9 mouse cellular contexts compared by ENCODE assay signal in genomic region chr1:64097640-64098287, GRCm38 (mm10). TPM values are rescaled to one million over a fixed set of nuclear protein-coding genes. Genes with fewer than 3 reads are reported as not detected.
A peak's percentile ranks its signal among the peaks of the same experiment; 100 is the strongest.
DNase-seq lines count a peak whose midpoint lies in the region; ATAC-seq and TF ChIP-seq lines count a peak whose summit lies in the region.
"Had no signal": no experiment of that assay in that cellular context is flagged by ENCODE, and none has a peak within 500 bp of the region (broad histone marks: within the 10 kb centered on the region; RNA-seq: fewer than 3 reads in every experiment).

No protein-coding gene starts in this region.

- no peaks in the 10 kb centered on the region for H3K9me3 ChIP-seq in hindbrain, embryonic 14.5 days (ENCODE audit: control insufficient read depth, low read length)
- H3K9me3 ChIP-seq in liver, embryonic 11.5 days (ENCODE audit: control insufficient read depth, low read length), result no peaks in the 10 kb centered on the region

- peaks cover 26% of the 10 kb centered on the region for H3K4me1 ChIP-seq in bone marrow macrophage, adult 2 months (ENCODE audit: control insufficient read depth, insufficient read depth, low read length)
- peaks cover 26% of the 10 kb centered on the region for H3K4me1 ChIP-seq in hindbrain, embryonic 14.5 days (replicated peaks; ENCODE audit: control insufficient read depth, insufficient read depth, low read length)
- H3K4me1 ChIP-seq in liver, embryonic 11.5 days (replicated peaks; ENCODE audit: control insufficient read depth, insufficient read depth, low read length), result peaks cover 31% of the 10 kb centered on the region

- no peak overlapping the region for H3K4me2 ChIP-seq in hindbrain, embryonic 14.5 days (replicated peaks)
- H3K4me2 ChIP-seq in liver, embryonic 11.5 days, result peak overlapping the region; percentile 37

- H3K27me3 ChIP-seq in hindbrain, embryonic 14.5 days (ENCODE audit: control insufficient read depth, insufficient read depth, low read length), result no peaks in the 10 kb centered on the region
- H3K27me3 ChIP-seq in liver, embryonic 11.5 days (replicated peaks; ENCODE audit: control insufficient read depth, insufficient read depth, low read length), result no peaks in the 10 kb centered on the region

- 0 out of 2 replicates have a peak overlapping the region, but pooled peaks have one; percentile 19 for H3K27ac ChIP-seq in bone marrow macrophage, adult 2 months (ENCODE audit: insufficient read depth, low read depth, low read length)
- peak overlapping the region; percentile 32; the same call in 1 of the 2 replicates for H3K27ac ChIP-seq in hindbrain, embryonic 14.5 days
- peak overlapping the region; percentile 71 for H3K27ac ChIP-seq in liver, embryonic 11.5 days (ENCODE audit: low read depth, low read length)

- 64% methylated on average over 6 of the region's 6 CpGs for WGBS in hindbrain, embryonic 14.5 days
- 67% methylated on average over 6 of the region's 6 CpGs for WGBS in liver, embryonic 11.5 days

- no peak for TF ChIP-seq POLR2A in bone marrow macrophage, adult 2 months (IDR thresholded peaks at IDR 0.05; ENCODE audit: borderline replicate concordance, low read depth, low read length)

- ATAC-seq in hindbrain, embryonic 14.5 days (ENCODE audit: low FRiP score), result peak; percentile 24; the same call in 1 of the 2 replicates
- peak; percentile 38; the same call in 1 of the 2 replicates for ATAC-seq in liver, embryonic 11.5 days (replicated peaks; ENCODE audit: low FRiP score)
- ATAC-seq: activated CD4-positive, CD25-positive, alpha-beta regulatory T cell, adult 4 months had no signal

- H3K9ac ChIP-seq in hindbrain, embryonic 14.5 days, result no peak overlapping the region
- H3K9ac ChIP-seq in liver, embryonic 11.5 days (ENCODE audit: low read depth, low read length), result no peak overlapping the region

- peak; percentile 19 for DNase-seq in adrenal gland, postnatal 14 days
- no peak for DNase-seq in adrenal gland, postnatal 4 days (ENCODE audit: low spot score in 2 of 2)
- no peak for DNase-seq in hindbrain, embryonic 14.5 days (ENCODE audit: low spot score)
- DNase-seq in liver, embryonic 11.5 days (ENCODE audit: low spot score), result no peak
- DNase-seq in right cerebral cortex, adult 2 months (ENCODE audit: low spot score in 2 of 2), result no peak
- no peak for DNase-seq in spleen, adult 18-20 months
- DNase-seq in T-cell, adult 2 months (ENCODE audit: low spot score), result no peak

- peaks cover 16% of the 10 kb centered on the region; the same call in 1 of the 2 replicates for H3K36me3 ChIP-seq in hindbrain, embryonic 14.5 days (replicated peaks; ENCODE audit: control insufficient read depth, insufficient read depth)
- H3K36me3 ChIP-seq in liver, embryonic 11.5 days (ENCODE audit: control insufficient read depth, insufficient read depth, low read length), result peaks cover 2% of the 10 kb centered on the region; the same call in 1 of the 2 replicates

- TF ChIP-seq CTCF in bone marrow macrophage, adult 2 months (IDR thresholded peaks at IDR 0.05; ENCODE audit: low read depth, low read length), result no peak

- no peak overlapping the region for H3K4me3 ChIP-seq in bone marrow macrophage, adult 2 months (ENCODE audit: insufficient read depth, low read length)
- H3K4me3 ChIP-seq in hindbrain, embryonic 14.5 days (replicated peaks; ENCODE audit: low read length), result no peak overlapping the region
- no peak overlapping the region for H3K4me3 ChIP-seq in liver, embryonic 11.5 days (ENCODE audit: low read depth, low read length)

RNA-seq across cellular contexts. Expression of gene Klf7, which starts 24.3 kb away (rescaled TPM):
- total RNA-seq in adrenal gland, postnatal 14 days (2021), result 18.3 and 20.2 TPM in 2 replicates
- 10 to 100 TPM; 23.3 to 29.2 TPM for total RNA-seq in adrenal gland, postnatal 4 days (2021)
- polyA plus RNA-seq in bone marrow macrophage, adult 2 months (2012; ENCODE audit: insufficient read depth, insufficient read length, missing spikeins), result 8.0 and 11.8 TPM in 2 replicates
- polyA plus RNA-seq in hindbrain, embryonic 14.5 days (2014; fragmentation: Nextera tagmentation; extraction: Ambion mirVana), result 80.1 and 86.6 TPM in 2 replicates
- 9.5 and 10.1 TPM in 2 replicates for polyA plus RNA-seq in liver, embryonic 11.5 days (2014; fragmentation: Nextera tagmentation; extraction: Ambion mirVana)

Comparison
In these comparisons a context has a peak if more than half of its experiments do, and no peak if none do; other contexts are left out.
1. H3K27ac ChIP-seq: peak in every context shown above with its lines; median percentile 71 in liver, embryonic 11.5 days; 32 in hindbrain, embryonic 14.5 days; 19 in bone marrow macrophage, adult 2 months.